Comparison of ENCODE assay signal across 17 mouse cellular contexts in genomic region chr5:73353519-73353918, GRCm38 (mm10). TPM values are rescaled to one million over a fixed set of nuclear protein-coding genes. Genes with fewer than 3 reads are reported as not detected.
A peak's percentile ranks its signal among the peaks of the same experiment; 100 is the strongest.
DNase-seq lines count a peak whose midpoint lies in the region; ATAC-seq lines count a peak whose summit lies in the region.
"Had no signal": no experiment of that assay in that cellular context is flagged by ENCODE, and none has a peak within 500 bp of the region (broad histone marks: within the 10 kb centered on the region; RNA-seq: fewer than 3 reads in every experiment).

No protein-coding gene starts in this region.

- H3K9ac ChIP-seq in midbrain, embryonic 14.5 days (replicated peaks; ENCODE audit: low read length): no peak overlapping the region
- H3K9ac ChIP-seq in midbrain, embryonic 11.5 days (ENCODE audit: low read length): no peak overlapping the region
- H3K9ac ChIP-seq in intestine, embryonic 16.5 days (ENCODE audit: low read depth, low read length): no peak overlapping the region
- H3K9ac ChIP-seq: embryonic facial prominence, embryonic 12.5 days; forebrain, embryonic 15.5 days; heart, embryonic 15.5 days had no signal

- H3K9me3 ChIP-seq in midbrain, embryonic 14.5 days (ENCODE audit: control insufficient read depth, low read length): no peaks in the 10 kb centered on the region
- no peaks in the 10 kb centered on the region for H3K9me3 ChIP-seq in midbrain, embryonic 11.5 days (ENCODE audit: control insufficient read depth, low read length)
- no peaks in the 10 kb centered on the region for H3K9me3 ChIP-seq in intestine, embryonic 16.5 days (ENCODE audit: control insufficient read depth, low read length)
- H3K9me3 ChIP-seq: embryonic facial prominence, embryonic 12.5 days; forebrain, embryonic 15.5 days; heart, embryonic 15.5 days had no signal

- H3K4me3 ChIP-seq in midbrain, embryonic 14.5 days (replicated peaks; ENCODE audit: low read depth, low read length): no peak overlapping the region
- H3K4me3 ChIP-seq in midbrain, embryonic 11.5 days (ENCODE audit: low read depth, low read length): no peak overlapping the region
- no peak overlapping the region for H3K4me3 ChIP-seq in intestine, embryonic 16.5 days (ENCODE audit: low read length)
- H3K4me3 ChIP-seq: embryonic facial prominence, embryonic 12.5 days; forebrain, embryonic 15.5 days; heart, embryonic 15.5 days had no signal

- peak; percentile 31 for DNase-seq in kidney, postnatal 10 days
- no peak for DNase-seq in kidney, adult 9 months
- DNase-seq in midbrain, embryonic 14.5 days: peak; percentile 64
- DNase-seq in midbrain, embryonic 11.5 days (ENCODE audit: low spot score, missing footprints): no peak
- DNase-seq in Muller cell, postnatal 12 days (ENCODE audit: inconsistent ontology term): peak; percentile 75
- no peak for DNase-seq in gastrocnemius, postnatal 4 days (ENCODE audit: low spot score in 2 of 2)
- DNase-seq in heart, adult 9 months (ENCODE audit: low spot score in 2 of 2): no peak
- DNase-seq: adrenal gland, adult 2 months; kidney, adult 11 months; kidney, postnatal 4 days; lung, postnatal 14 days; thymus, adult 2 months had no signal

- no peaks in the 10 kb centered on the region for H3K36me3 ChIP-seq in midbrain, embryonic 14.5 days (ENCODE audit: control insufficient read depth, insufficient read depth, low read length)
- H3K36me3 ChIP-seq in midbrain, embryonic 11.5 days (ENCODE audit: control insufficient read depth, insufficient read depth, low read length): no peaks in the 10 kb centered on the region
- no peaks in the 10 kb centered on the region for H3K36me3 ChIP-seq in intestine, embryonic 16.5 days (ENCODE audit: control insufficient read depth, insufficient read depth, low read length)
- H3K36me3 ChIP-seq: embryonic facial prominence, embryonic 12.5 days; forebrain, embryonic 15.5 days; heart, embryonic 15.5 days had no signal

- WGBS in midbrain, embryonic 14.5 days: 54% methylated on average over 7 of the region's 7 CpGs
- 77% methylated on average over 7 of the region's 7 CpGs for WGBS in midbrain, embryonic 11.5 days
- 41% methylated on average over 7 of the region's 7 CpGs for WGBS in intestine, embryonic 16.5 days

- H3K27me3 ChIP-seq in midbrain, embryonic 14.5 days (ENCODE audit: control insufficient read depth, insufficient read depth, low read length): no peaks in the 10 kb centered on the region
- H3K27me3 ChIP-seq in midbrain, embryonic 11.5 days (ENCODE audit: control insufficient read depth, insufficient read depth, low read length): no peaks in the 10 kb centered on the region
- no peaks in the 10 kb centered on the region for H3K27me3 ChIP-seq in intestine, embryonic 16.5 days (replicated peaks; ENCODE audit: control insufficient read depth, insufficient read depth, low read length)
- H3K27me3 ChIP-seq: embryonic facial prominence, embryonic 12.5 days; forebrain, embryonic 15.5 days; heart, embryonic 15.5 days had no signal

- H3K27ac ChIP-seq in midbrain, embryonic 14.5 days (replicated peaks; ENCODE audit: low read depth, low read length): no peak overlapping the region
- no peak overlapping the region for H3K27ac ChIP-seq in midbrain, embryonic 11.5 days (ENCODE audit: low read depth, low read length)
- peak overlapping the region; percentile 75 for H3K27ac ChIP-seq in intestine, embryonic 16.5 days (ENCODE audit: low read length)
- H3K27ac ChIP-seq: embryonic facial prominence, embryonic 12.5 days; forebrain, embryonic 15.5 days; heart, embryonic 15.5 days had no signal

- H3K4me1 ChIP-seq in midbrain, embryonic 14.5 days (ENCODE audit: control insufficient read depth, insufficient read depth, low read length): peaks cover 11% of the 10 kb centered on the region; the same call in 1 of the 2 replicates
- H3K4me1 ChIP-seq in midbrain, embryonic 11.5 days (ENCODE audit: control insufficient read depth, insufficient read depth, low read length): peaks cover 3% of the 10 kb centered on the region
- H3K4me1 ChIP-seq in intestine, embryonic 16.5 days (ENCODE audit: control insufficient read depth, insufficient read depth, low read length): peaks cover 35% of the 10 kb centered on the region
- H3K4me1 ChIP-seq: embryonic facial prominence, embryonic 12.5 days; forebrain, embryonic 15.5 days had no signal

- no peak for ATAC-seq in midbrain, embryonic 14.5 days (ENCODE audit: low FRiP score, low TSS enrichment)
- no peak for ATAC-seq in midbrain, embryonic 11.5 days (ENCODE audit: low FRiP score)
- peak; percentile 26; the same call in 1 of the 2 replicates for ATAC-seq in intestine, embryonic 16.5 days
- ATAC-seq: forebrain, embryonic 15.5 days had no signal

- no peak overlapping the region for H3K4me2 ChIP-seq in midbrain, embryonic 14.5 days (ENCODE audit: low read length)
- no peak overlapping the region for H3K4me2 ChIP-seq in midbrain, embryonic 11.5 days
- no peak overlapping the region for H3K4me2 ChIP-seq in intestine, embryonic 16.5 days (ENCODE audit: low read depth, low read length)
- H3K4me2 ChIP-seq: embryonic facial prominence, embryonic 12.5 days; forebrain, embryonic 15.5 days; heart, embryonic 15.5 days had no signal

RNA-seq across cellular contexts. Expression of gene Ociad2, which starts 12.7 kb away (rescaled TPM):
- polyA plus RNA-seq in midbrain, embryonic 14.5 days (2014; fragmentation: Nextera tagmentation; extraction: Ambion mirVana): 18.3 and 19.4 TPM in 2 replicates
- polyA plus RNA-seq in midbrain, embryonic 11.5 days (2014; fragmentation: Nextera tagmentation; extraction: Ambion mirVana): 13.5 and 15.5 TPM in 2 replicates
- 273 and 289 TPM in 2 replicates for polyA plus RNA-seq in intestine, embryonic 16.5 days (2015; fragmentation: Nextera tagmentation; extraction: Ambion mirVana)
- total RNA-seq in gastrocnemius, postnatal 4 days (2021): 10 to 100 TPM; 12.6 to 14.0 TPM

RNA-seq across cellular contexts. Expression of gene Cwh43, which starts 52.4 kb away (rescaled TPM):
- polyA plus RNA-seq in midbrain, embryonic 14.5 days (2014; fragmentation: Nextera tagmentation; extraction: Ambion mirVana): 0.38 and 0.49 TPM in 2 replicates
- not detected in 2 replicates for polyA plus RNA-seq in midbrain, embryonic 11.5 days (2014; fragmentation: Nextera tagmentation; extraction: Ambion mirVana)
- polyA plus RNA-seq in intestine, embryonic 16.5 days (2015; fragmentation: Nextera tagmentation; extraction: Ambion mirVana): 0.13 and 0.16 TPM in 2 replicates
- under 1 TPM in 1 of 2 experiments, not detected in 1; 0.18 TPM for total RNA-seq in gastrocnemius, postnatal 4 days (2021)
- polyA plus RNA-seq: adrenal gland, adult 2 months; embryonic facial prominence, embryonic 12.5 days; heart, embryonic 15.5 days; spleen, adult 2 months had no signal

Comparison
In these comparisons a context has a peak if more than half of its experiments do, and no peak if none do; other contexts are left out.
1. DNase-seq: peak in kidney, postnatal 10 days (single experiment), midbrain, embryonic 14.5 days (single experiment) and Muller cell, postnatal 12 days (single experiment); none in kidney, adult 9 months (single experiment), midbrain, embryonic 11.5 days (single experiment), gastrocnemius, postnatal 4 days (0 of 2) and heart, adult 9 months (0 of 2).
2. RNA of gene Ociad2, which starts 12.7 kb away (polyA plus RNA-seq): 273 to 289 TPM in intestine, embryonic 16.5 days; 18.3 to 19.4 TPM in midbrain, embryonic 14.5 days and 13.5 to 15.5 TPM in midbrain, embryonic 11.5 days; every median in the first group is over 10 times any median in the second.